Mouse (Mus musculus) G1E (cell line): Measurements from ENCODE around the gene Ppp2ca.

ENCODE experiments used
- CTCF ChIP-seq: IDR thresholded peaks from 2 replicates; pipeline ENCODE4 v1.5.1; 2012; ENCODE audit warnings: low read depth, low read length, inconsistent platforms, mixed read lengths
- GATA1 ChIP-seq: IDR thresholded peaks from 2 replicates; pipeline ENCODE4 v1.6.1; 2012; ENCODE audit warnings: borderline replicate concordance, low read length, inconsistent platforms, mixed read lengths
- POLR2AphosphoS5 ChIP-seq: IDR thresholded peaks from 2 replicates; pipeline ENCODE4 v1.6.1; 2012; ENCODE audit warnings: low read depth, low read length, inconsistent platforms; ENCODE audit not compliant: insufficient replicate concordance
- TAL1 ChIP-seq: conservative IDR thresholded peaks from 2 replicates; pipeline ENCODE4 v1.6.1; 2012; ENCODE audit warnings: low read depth, low read length, inconsistent platforms, mixed read lengths

- TF ChIP-seq CTCF = no peak
- no peak for TF ChIP-seq TAL1
- no peak for TF ChIP-seq GATA1
- TF ChIP-seq POLR2AphosphoS5 = no peak
Measured at GRCm38 (mm10) chr11:52065841-52066240, 32.6 kb upstream of the Ppp2ca start.
